Mouse (Mus musculus) frontal cortex, adult (tissue): ENCODE data around the gene Tssc4.

ENCODE experiments used
- ATAC-seq: cut with Nextera tagmentation; 2 replicates; pipeline ENCODE4 v1.9.2; 2017; ENCODE audit warnings: mild to moderate bottlenecking, moderate library complexity, mixed read lengths; ENCODE audit not compliant: low TSS enrichment

The Tssc4 gene

GRCm38 (mm10) chr7:143068882-143069591, at the start of gene Tssc4:
Gene Tssc4 (plus strand): TSS chr7:143069249.
- peak; percentile 91 for ATAC-seq

- no peak for ATAC-seq
These were observed 49.0 kb upstream of the Tssc4 start for GRCm38 (mm10) chr7:143020040-143020439.

DNA sequence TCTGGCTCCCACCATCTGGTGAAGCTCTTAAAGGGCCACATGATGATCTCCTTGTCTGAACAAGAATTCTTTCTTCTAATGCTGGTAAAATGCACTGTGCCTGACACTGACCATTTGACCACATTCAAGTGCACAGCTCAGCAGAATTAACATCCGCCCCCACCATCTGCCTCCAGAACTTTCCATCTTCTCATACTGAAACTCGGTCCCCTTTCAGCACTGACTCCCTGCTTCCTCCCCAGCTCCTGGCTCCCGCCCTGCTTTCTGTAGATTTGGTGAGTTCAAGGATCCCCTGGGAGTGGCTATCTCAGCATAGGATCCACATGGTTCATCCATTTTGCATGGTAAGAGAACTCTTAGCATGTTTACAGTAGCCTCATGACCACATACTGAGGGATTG, 48.3 kb upstream of the Tssc4 start:
- ATAC-seq, result no peak

- ATAC-seq, result no peak
These were observed 47.5 kb upstream of the Tssc4 start for GRCm38 (mm10) chr7:143021356-143022164.

GRCm38 (mm10) chr7:143023499-143023898, 45.5 kb upstream of the Tssc4 start:
- no peak for ATAC-seq

DNA sequence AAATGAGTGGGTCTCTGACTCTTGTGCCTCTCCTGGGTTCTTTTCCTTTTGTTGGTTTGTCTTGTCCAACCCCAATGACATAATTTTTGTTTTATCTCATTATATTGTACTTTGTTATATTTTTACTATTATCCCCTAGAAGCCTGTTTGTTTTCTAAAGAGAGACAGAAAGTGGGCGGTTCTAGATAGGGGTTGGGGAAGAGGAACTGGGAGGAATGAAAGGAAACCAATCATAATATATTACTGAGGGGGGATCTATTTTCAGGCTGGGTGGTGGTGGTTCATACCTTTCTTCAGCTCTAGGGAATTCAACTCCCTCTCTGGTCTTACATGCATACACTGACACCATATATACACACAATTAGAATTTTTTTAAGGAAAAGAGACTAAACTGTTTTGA, 44.8 kb upstream of the Tssc4 start:
- no peak for ATAC-seq

GRCm38 (mm10) chr7:143025496-143025895, 43.6 kb upstream of the Tssc4 start:
- no peak for ATAC-seq

GRCm38 (mm10) chr7:143027196-143027595, 41.9 kb upstream of the Tssc4 start:
- no peak for ATAC-seq

DNA sequence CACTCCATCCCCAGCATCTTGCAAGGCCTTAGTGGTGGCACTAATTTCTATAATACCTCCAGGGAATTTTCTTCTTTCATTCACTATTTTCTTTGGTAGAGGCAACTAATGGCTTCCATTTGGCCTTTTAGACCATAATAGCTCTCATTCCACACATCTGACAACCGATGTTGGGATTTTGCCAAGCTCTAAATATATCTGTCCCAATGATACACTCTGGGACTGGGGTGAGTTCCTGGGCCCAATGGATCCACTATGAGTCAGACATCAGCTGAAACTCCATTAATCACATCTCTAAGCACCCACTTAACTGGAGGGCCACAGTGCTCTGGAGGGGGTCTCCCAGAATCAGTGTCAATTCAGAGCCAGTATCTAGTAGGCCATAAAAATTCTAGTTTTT, 37.2 kb upstream of the Tssc4 start:
- ATAC-seq, result no peak

DNA sequence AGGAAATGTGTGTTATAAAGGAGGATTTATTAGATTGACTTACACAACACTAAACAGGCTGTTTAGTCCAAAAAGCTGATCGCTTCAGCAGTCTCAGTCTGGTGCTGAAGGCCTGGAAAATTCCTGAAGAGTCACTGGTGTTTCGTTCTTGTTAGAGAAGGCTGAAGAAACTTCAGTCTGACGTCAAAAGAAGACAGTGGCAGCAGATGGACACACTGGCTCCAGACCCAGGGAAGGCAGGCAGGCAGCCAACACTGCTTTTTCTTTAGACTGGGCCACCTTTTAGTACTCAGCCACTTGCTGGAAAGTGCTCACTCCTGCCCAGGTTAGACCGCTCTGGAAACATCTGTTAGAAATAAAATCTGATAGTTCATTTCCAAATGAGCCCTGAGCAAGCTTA, 35.5 kb upstream of the Tssc4 start:
- peak; percentile 52; the same call in 1 of the 2 replicates for ATAC-seq

DNA sequence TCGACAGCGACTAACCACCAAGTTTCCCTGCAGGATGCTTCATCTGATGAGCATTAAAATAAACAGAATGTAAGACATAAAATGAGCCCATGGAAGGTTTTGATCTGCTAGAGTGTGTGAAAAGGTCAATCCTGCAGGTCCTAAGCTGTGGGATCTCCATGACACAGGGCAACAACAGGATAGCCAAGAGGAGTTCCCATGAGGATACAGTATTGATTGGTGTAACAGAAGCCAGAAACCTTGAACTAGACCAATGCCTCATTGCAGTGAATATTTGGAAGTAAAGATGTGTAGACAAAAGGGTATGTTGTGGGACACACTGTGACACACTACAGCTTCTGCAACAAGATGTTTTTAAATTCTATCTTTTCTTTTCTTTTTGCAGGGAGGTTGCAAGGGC, 34.9 kb upstream of the Tssc4 start:
- ATAC-seq, result no peak

DNA sequence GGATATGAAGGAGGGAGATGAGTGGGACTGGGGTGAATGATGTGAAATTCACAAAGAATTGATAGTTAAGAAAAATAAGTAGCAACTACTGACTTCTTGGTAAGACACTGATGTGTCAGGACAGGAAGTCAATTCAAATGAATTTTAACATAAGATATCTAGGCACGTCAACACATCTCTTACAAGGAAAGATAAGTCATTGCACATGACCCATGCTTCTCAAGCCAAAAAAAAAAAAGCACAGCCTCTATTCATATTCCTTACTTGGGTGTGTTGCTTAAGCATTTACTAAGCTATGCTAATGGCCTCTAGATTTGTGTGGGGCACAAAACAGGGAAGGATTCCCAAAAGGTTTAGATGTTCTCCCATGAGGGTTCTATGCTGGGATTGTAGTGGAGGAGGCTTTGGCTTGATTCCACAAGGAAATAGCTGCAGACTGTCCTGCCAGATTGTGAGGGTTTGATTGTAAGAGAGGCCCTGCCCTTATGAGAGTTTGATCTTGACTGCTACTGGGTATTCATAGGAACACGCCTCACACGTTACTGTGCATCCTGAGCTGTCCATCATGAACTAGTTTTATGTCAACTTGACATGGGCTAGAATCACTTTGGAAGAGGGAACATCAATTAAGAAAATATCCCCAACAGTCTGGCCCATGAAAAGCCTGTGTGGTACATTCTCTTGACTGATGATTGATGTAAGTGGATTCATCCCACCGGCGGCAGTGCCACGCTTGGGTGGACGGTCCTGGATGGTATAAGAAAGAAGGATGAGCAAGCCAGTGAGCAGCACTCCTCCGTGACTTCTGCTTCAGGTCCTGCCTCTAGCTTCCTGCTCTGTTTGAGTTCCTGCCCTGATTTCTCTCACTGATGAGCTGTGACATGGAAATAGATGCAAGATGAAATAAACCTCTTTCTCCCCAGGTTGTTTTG, 34.3 kb upstream of the Tssc4 start:
- ATAC-seq, result no peak

- no peak for ATAC-seq
These were observed 32.3 kb upstream of the Tssc4 start for GRCm38 (mm10) chr7:143036787-143037186.

- no peak for ATAC-seq
These were observed 31.7 kb upstream of the Tssc4 start for GRCm38 (mm10) chr7:143037306-143037705.

- ATAC-seq, result no peak
These were observed 30.7 kb upstream of the Tssc4 start for GRCm38 (mm10) chr7:143038174-143038931.

GRCm38 (mm10) chr7:143040561-143040960, 28.5 kb upstream of the Tssc4 start:
- ATAC-seq, result no peak

- ATAC-seq, result no peak
These were observed 27.8 kb upstream of the Tssc4 start for GRCm38 (mm10) chr7:143041138-143041822.

DNA sequence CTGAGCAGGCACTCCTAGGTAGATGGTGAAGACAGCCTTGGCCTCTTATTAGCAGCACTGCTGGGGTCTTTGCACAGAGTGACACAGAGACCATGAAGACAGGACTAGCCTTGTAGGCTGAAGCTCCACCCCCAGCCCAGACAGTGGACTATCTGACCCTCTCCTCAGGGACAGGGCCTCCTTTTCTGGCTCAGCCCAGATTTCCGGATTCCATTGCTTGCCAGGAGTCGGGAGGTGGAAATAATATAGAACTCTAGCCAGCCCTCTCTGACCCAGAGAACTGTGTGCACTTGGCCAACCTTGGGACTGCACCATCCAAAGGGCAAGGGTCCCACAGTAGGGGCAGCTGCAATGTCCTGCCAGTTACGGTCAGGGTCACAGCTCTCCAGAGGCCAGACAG, 27.0 kb upstream of the Tssc4 start:
- ATAC-seq, result no peak

GRCm38 (mm10) chr7:143042897-143043300, 26.1 kb upstream of the Tssc4 start:
- no peak; the same call in 1 of the 2 replicates for ATAC-seq

DNA sequence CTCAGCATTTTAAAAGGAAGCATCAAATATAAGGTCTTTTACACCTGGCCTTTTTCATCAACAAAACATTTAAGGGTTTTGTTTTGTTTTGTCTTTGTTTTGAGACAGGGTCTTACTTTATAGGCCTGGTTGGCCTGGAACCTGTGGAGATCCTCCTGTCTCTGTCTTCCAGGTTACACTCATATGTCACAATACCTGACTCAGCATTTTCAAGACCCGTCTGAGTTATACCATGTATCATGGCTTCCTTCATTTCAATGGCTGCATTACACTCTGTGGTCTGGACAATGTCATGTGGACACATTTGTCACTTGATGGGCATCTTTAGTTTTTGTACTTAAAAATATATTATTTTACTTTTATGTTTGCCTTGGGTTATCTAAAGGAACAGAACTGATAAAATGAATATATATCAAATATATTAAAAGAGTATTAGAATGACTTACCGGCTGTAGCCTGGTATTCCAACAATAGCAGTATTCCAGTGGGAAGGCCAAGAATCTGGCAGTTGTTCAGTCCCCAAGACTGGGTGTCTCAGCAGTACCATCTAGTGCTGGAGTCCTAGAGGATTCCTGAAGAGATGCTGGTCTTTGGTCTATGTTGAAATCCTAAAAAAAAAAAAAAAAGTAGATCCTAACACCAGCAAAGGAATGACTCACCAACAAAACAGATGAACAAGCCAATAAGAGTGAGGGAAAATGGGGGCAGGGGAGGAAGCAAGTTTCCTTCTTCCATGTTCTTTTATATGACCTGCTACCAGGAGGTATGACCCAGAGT, 24.8 kb upstream of the Tssc4 start:
- ATAC-seq, result no peak
